Mouse (Mus musculus): ENCODE data around the gene Gramd1a. TPM values are rescaled to one million over a fixed set of nuclear protein-coding genes. Genes with fewer than 3 reads are reported as not detected.

The Gramd1a gene
- total RNA-seq, 2 experiments from 2014 or later, result 107 to 118 TPM

DNA sequence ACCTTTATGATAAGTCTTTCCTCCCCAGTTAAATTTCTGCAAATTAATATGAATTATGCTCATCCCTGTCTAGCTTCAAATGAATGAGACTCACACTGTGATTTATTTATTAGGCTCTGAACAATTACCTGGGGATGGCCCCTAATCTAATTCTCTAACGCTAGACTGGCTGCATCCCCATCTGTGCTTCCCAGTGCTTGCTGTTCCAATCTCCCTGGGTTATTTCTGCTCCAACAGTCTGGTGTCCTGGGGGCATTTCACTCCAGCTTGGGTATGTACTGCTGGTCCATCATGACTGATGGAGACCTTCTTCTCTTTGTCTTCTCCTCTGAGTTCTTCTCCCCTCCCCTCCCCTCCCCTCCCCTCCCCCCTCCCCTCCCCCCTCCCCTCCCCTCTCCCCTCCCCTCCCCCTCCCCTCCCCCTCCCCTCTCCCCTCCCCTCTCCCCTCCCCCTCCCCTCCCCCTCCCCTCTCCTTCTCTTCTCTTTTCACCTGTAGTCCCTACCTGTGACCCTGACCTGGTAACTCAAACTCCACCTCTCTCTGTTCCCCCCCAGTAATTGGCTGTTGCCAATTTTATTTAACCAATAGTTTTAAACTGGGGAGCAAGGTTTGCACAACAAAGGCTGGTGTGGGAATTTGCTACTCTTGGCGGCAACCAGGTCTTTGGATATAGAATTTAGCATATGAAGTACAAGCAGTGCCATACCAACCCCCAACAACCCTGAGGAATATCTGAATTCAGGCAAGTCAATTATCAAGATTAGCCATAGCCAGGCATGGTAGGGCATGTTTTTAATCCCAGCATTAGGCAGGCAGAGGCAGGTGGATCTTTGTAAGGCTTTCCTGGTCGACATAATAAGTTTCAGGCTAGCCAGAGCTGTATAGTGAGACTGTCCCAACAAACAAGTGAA, 8.2 kb upstream of the Gramd1a start:
- Histone ChIP-seq H3K27ac (no peak overlapping the region), H3K4me3 (no peak overlapping the region)
- DNase-seq (ENCODE audit: extremely low spot score in 1 of 2, low spot score in 2 of 2), result no peak
- no peak for TF ChIP-seq CTCF (IDR thresholded peaks at IDR 0.05)
- intact Hi-C loops (cut with DNase I), result no loop called here

DNA sequence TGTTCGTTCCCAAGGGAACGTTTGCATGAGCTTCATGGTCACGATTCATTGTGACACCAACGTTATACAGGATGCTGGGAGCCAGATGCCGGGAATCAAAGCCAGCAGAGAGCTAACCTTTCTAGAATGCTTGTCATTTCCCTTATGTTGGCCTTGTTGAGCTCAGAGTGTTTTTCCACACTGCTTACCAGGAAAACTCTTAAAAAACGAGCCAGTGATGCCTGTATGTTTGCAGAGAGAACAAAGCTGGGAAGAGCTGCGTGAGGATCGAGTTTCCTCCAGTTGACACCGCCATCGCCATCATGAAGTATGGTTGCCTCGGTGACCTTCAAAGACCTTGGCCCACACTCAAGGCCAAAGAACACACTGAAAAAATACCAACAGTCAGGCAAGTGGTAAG, 6.6 kb upstream of the Gramd1a start:
- no peak for DNase-seq (ENCODE audit: extremely low spot score in 1 of 2, low spot score in 2 of 2)
- no peak for TF ChIP-seq CTCF (IDR thresholded peaks at IDR 0.05)
- no peak overlapping the region for H3K4me3 ChIP-seq
- H3K27ac ChIP-seq, result no peak overlapping the region
- intact Hi-C loops (cut with DNase I), result no loop called here

DNA sequence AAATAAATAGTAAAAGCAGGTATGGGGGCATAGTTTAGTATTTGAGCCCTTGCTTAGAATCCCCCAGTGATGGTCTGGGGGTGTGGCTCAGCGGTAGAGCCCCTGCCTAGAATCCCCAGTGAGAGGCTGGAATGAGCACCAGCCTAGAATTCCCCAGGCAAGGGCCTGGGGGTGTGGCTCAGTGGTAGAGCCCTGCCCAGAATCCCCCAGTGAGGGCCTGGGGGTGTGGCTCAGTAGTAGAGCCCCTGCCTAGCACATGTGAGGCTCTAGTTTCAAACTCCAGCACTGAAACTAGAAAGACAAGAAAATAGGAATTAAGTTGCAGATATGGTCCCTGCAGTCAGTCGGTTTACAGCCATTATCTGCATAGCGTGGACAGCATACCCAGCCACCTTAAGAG, 6.1 kb upstream of the Gramd1a start:
- DNase-seq (ENCODE audit: extremely low spot score in 1 of 2, low spot score in 2 of 2), result no peak
- no peak for TF ChIP-seq CTCF (IDR thresholded peaks at IDR 0.05)
- intact Hi-C loops (cut with DNase I), result no loop called here

DNA sequence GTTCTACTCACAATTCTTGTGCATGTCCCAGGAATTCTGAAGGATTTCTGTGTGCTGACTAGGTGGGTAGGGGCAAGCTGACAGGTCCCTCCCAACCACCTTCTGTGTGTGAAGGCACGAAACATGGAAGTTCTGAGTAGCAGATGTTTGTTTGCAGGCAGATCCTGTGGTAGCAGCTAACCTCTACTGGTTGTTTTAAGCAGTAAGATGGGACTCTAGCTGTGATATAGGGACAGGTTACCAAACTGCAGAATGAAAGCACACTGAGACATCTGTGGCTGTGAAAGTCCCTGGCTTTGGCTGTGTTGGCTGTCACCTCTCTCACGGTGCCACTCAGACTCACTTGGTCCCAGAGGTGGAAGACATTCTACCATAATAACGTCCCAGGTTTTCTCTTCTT, 5.5 kb upstream of the Gramd1a start:
- H3K4me3 ChIP-seq, result no peak overlapping the region
- intact Hi-C loops (cut with DNase I), result no loop called here
- no peak for TF ChIP-seq CTCF (IDR thresholded peaks at IDR 0.05)
- no peak overlapping the region for H3K27ac ChIP-seq
- DNase-seq (ENCODE audit: extremely low spot score in 1 of 2, low spot score in 2 of 2), result no peak

More for the DNA sequence above, 6.1 kb upstream of the Gramd1a start:
- Histone ChIP-seq H3K27ac (no peak overlapping the region), H3K4me3 (no peak overlapping the region)

DNA sequence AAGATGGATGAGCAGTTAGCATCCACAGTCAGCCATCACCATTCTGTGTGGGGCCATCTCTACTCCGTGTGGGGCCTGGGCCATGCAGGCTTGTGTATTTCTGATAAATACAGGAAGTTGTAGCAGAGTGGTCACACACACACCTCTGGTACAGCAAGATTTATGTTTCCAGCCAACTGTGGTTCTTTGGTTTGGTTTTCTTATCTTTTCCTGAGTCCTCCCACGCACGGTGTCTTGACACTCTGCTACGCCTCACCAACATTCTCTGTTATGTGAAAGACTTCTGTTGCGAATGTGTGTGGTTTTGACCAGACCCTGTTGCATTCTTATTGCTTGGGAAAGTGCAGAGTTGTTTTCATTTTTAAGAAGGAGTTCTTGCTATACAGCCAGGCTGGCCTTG, 5.1 kb upstream of the Gramd1a start:
- no peak overlapping the region for H3K27ac ChIP-seq
- no peak for DNase-seq (ENCODE audit: extremely low spot score in 1 of 2, low spot score in 2 of 2)
- H3K4me3 ChIP-seq, result no peak overlapping the region
- intact Hi-C loops (cut with DNase I), result no loop called here
- TF ChIP-seq CTCF (IDR thresholded peaks at IDR 0.05), result no peak

- H3K4me3 ChIP-seq, result no peak overlapping the region
- peak; percentile 44 for TF ChIP-seq CTCF (IDR thresholded peaks at IDR 0.05)
- intact Hi-C loops (cut with DNase I), result no loop called here
- peak in 1 of 2 experiments; percentile 7 for DNase-seq (ENCODE audit: extremely low spot score in 1 of 2, low spot score in 2 of 2)
- H3K27ac ChIP-seq, result no peak overlapping the region
These were observed 585 bp upstream of the Gramd1a start for GRCm38 (mm10) chr7:31156034-31156928.

- peak in 1 of 2 experiments; percentile 5 for DNase-seq (ENCODE audit: extremely low spot score in 1 of 2, low spot score in 2 of 2)
- intact Hi-C loops (cut with DNase I), result no loop called here
- TF ChIP-seq CTCF (IDR thresholded peaks at IDR 0.05), result no peak
- Histone ChIP-seq H3K27ac (no peak overlapping the region), H3K4me3 (no peak overlapping the region)
These were observed 2.0 kb downstream of the Gramd1a start for GRCm38 (mm10) chr7:31153536-31154320.

DNA sequence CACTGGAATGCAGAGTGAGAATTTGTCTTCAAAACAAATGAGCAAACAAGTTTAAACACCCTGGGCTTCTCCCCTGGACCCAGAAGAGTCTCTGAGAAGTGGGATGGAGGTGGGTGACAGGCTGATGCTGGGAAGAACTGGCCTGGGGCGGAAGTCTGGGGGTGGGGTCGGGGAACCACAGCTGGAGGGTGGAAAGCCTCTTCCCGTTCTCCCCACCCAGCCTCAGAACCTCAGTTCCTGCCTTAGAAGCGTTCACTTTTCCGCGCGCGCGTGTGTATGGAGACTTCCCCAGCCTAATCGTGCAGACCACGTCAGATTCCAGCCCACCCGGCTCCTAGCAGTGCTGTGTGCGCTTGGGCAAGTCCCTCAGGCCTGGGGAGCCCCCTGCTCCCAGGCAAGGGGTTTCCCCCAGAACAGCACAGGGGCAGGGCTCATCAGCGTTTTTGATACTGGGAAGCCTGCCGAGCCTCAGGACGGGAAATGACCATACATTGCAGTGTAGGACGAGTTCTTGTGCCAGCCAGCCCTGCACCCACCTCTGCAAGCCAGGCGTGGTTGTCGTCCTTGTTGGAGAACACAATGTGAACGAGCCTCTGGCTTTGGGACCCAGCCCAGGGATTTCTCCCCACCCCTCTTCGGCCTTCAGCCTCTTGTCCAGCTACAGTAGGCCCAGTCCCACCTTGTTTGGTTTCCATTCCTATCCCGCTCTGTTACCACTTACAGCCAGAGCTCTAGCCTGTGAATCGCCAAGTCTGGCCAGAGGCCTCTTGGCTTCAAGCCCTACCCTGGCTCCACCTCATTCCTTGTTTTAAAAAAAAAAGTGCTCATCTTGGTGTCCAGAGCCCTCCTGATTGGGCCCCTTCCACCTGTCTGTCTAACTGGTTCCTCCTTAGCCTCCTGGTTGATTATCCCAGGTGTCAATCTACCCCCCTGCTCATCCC, 4.1 kb downstream of the Gramd1a start:
- Histone ChIP-seq H3K27ac (peak overlapping the region; percentile 98), H3K4me3 (peak overlapping the region; percentile 98)
- DNase-seq (ENCODE audit: extremely low spot score in 1 of 2, low spot score in 2 of 2), result peak; percentile 48 to 51
- intact Hi-C loops (cut with DNase I), result loop anchor here (1.0 kb wide), 1 partner anchor 24 kb away; the partner anchor contains the start of gene Scn1b
- TF ChIP-seq CTCF (IDR thresholded peaks at IDR 0.05), result no peak

DNA sequence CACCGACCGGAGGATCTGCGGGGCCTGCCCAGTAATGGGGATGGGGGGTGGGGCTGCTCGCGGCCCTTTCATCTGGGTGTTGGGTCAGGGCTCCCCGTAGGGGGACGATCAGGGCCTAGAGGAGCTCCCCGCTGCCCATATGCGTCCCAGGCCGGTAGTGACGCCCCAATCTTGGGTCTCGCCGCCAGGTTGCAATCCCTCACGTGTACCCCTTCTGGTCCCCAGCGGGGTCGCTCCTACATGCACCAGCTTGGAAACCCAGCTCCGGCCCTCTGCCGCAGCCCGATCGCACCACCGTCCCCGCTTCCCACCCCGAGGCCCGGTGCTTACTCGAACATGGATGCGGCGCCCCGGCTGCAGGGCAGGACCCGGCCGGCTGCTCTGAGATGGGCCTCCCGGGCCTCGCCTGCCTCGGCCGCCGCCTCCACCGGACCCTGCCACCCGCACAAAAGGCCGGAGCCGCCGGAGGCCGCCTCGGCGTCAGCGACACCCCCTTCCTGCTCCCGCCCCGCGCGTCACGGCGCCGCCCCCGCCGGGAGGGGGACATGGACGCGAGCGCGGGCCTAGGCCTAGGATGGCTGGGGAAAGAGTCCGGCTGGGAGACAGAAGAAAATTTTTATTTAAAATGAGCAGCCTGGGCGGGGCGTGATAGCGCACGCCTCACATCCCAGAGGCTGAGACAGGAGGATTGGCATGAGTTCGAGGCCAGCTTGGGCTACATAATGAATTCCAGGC, 5.0 kb downstream of the Gramd1a start:
- no peak; the same call in 1 of the 2 replicates for TF ChIP-seq CTCF (IDR thresholded peaks at IDR 0.05)
- H3K27ac ChIP-seq, result peak overlapping the region; percentile 98
- H3K4me3 ChIP-seq, result peak overlapping the region; percentile 98
- DNase-seq (ENCODE audit: extremely low spot score in 1 of 2, low spot score in 2 of 2), result peak; percentile 90 to 93
- intact Hi-C loops (cut with DNase I), result loop anchor here (1.0 kb wide), 1 partner anchor 23 kb away; the partner anchor contains the start of gene Scn1b

All from left cerebral cortex, adult 2 months (tissue).